8 mouse cellular contexts compared by ENCODE assay signal in the genomic region with DNA sequence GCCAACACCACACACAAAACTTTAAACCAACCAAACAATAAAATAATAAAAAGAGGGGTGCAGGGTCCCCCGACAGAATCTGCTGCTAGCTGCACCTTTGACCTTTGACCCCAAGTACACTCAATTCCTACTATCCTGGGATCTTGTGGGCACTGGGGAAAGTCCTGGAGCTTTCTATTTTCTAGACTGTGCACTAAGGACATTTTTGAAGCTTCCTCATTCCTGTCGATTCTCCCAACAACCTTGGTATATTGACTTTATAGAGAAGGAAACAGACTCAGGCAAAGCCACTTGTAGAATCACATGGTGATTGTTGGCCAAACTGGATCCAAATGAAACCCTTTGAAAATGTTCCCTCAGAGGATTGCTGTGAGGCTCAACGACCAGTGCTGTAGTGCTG. TPM values are rescaled to one million over a fixed set of nuclear protein-coding genes. Genes with fewer than 3 reads are reported as not detected.
A peak's percentile ranks its signal among the peaks of the same experiment; 100 is the strongest.
DNase-seq lines count a peak whose midpoint lies in the region; ATAC-seq and TF ChIP-seq lines count a peak whose summit lies in the region.

No protein-coding gene starts in this region.

- H3K27ac ChIP-seq in heart, embryonic 16.5 days (ENCODE audit: low read length) = peak overlapping the region; percentile 99
- peak overlapping the region; percentile 85 for H3K27ac ChIP-seq in MEL (ENCODE audit: control insufficient read depth, low read depth, low read length)
- peak overlapping the region; percentile 97 for H3K27ac ChIP-seq in hindbrain, embryonic 10.5 days
- H3K27ac ChIP-seq in midbrain, embryonic 11.5 days (ENCODE audit: low read depth, low read length) = peak overlapping the region; percentile 95

- TF ChIP-seq EP300 in MEL (IDR thresholded peaks at IDR 0.05; ENCODE audit: low read depth in 1 of 2, low read length in 2 of 2) = no peak

- 0 out of 2 replicates have a peak, but pooled peaks cover 2% of the 10 kb centered on the region for H3K9me3 ChIP-seq in heart, embryonic 16.5 days (replicated peaks; ENCODE audit: control insufficient read depth, low read length)
- H3K9me3 ChIP-seq in MEL (replicated peaks; ENCODE audit: insufficient read depth, low read length) = no peaks in the 10 kb centered on the region
- H3K9me3 ChIP-seq in hindbrain, embryonic 10.5 days = peaks cover 4% of the 10 kb centered on the region; the same call in 1 of the 2 replicates
- no peaks in the 10 kb centered on the region for H3K9me3 ChIP-seq in midbrain, embryonic 11.5 days (ENCODE audit: control insufficient read depth, low read length)

- ATAC-seq in heart, embryonic 16.5 days (replicated peaks; ENCODE audit: extremely low read depth, insufficient read depth, low FRiP score) = no peak
- no peak for ATAC-seq in midbrain, embryonic 11.5 days (ENCODE audit: low FRiP score)

- no peak for DNase-seq in heart, postnatal 4 days
- peak; percentile 44 for DNase-seq in MEL (ENCODE audit: low read depth, low spot score)
- no peak for DNase-seq in hindbrain, embryonic 10.5 days (ENCODE audit: low spot score)
- no peak for DNase-seq in midbrain, embryonic 11.5 days (ENCODE audit: low spot score, missing footprints)
- no peak for DNase-seq in urinary bladder, postnatal 4 days (ENCODE audit: low spot score in 2 of 2)
- DNase-seq in adrenal gland, postnatal 4 days (ENCODE audit: low spot score in 2 of 2) = no peak
- DNase-seq in urinary bladder, postnatal 36 days (ENCODE audit: low spot score in 2 of 2) = no peak

- 63% methylated on average over 3 of the region's 3 CpGs for WGBS in heart, embryonic 16.5 days
- WGBS in hindbrain, embryonic 10.5 days = 62% methylated on average over 3 of the region's 3 CpGs
- WGBS in midbrain, embryonic 11.5 days = 62% methylated on average over 3 of the region's 3 CpGs

- TF ChIP-seq POLR2A in MEL (IDR thresholded peaks at IDR 0.05; ENCODE audit: control insufficient read depth in 1 of 2, insufficient read depth in 1 of 2, low read depth in 1 of 2, low read length in 2 of 2, poor library complexity in 1 of 2) = no peak

- no peak for TF ChIP-seq RAD21 in MEL (IDR thresholded peaks at IDR 0.05; ENCODE audit: low read depth, low read length)

- H3K4me2 ChIP-seq in heart, embryonic 16.5 days (ENCODE audit: low read depth, low read length) = peak overlapping the region; percentile 84
- H3K4me2 ChIP-seq in midbrain, embryonic 11.5 days = peak overlapping the region; percentile 54

- H3K79me2 ChIP-seq in MEL (ENCODE audit: control insufficient read depth, insufficient read depth, low read length, poor library complexity) = peaks cover 9% of the 10 kb centered on the region

- H3K36me3 ChIP-seq in heart, embryonic 16.5 days (ENCODE audit: control insufficient read depth, insufficient read depth) = peaks cover 19% of the 10 kb centered on the region
- H3K36me3 ChIP-seq in MEL (ENCODE audit: control insufficient read depth in 1 of 2, insufficient read depth in 2 of 2, low read length in 2 of 2) = peaks cover 0 to 18% of the 10 kb centered on the region in 2 experiments; a peak in 2 of 4 replicates
- H3K36me3 ChIP-seq in hindbrain, embryonic 10.5 days = peaks cover 35% of the 10 kb centered on the region
- peaks cover 13% of the 10 kb centered on the region for H3K36me3 ChIP-seq in midbrain, embryonic 11.5 days (ENCODE audit: control insufficient read depth, insufficient read depth, low read length)

- peak overlapping the region; percentile 78 for H3K9ac ChIP-seq in heart, embryonic 16.5 days (ENCODE audit: low read length)
- peak overlapping the region; percentile 75 for H3K9ac ChIP-seq in MEL (ENCODE audit: control insufficient read depth, low read depth, low read length, poor library complexity, severe bottlenecking)
- H3K9ac ChIP-seq in midbrain, embryonic 11.5 days (ENCODE audit: low read length) = peak overlapping the region; percentile 83; the same call in 1 of the 2 replicates

- no peak for TF ChIP-seq CTCF in MEL (IDR thresholded peaks at IDR 0.05 in 2 of 3, conservative IDR thresholded peaks at IDR 0.05 in 1 of 3; ENCODE audit: control insufficient read depth in 1 of 3, insufficient read depth in 1 of 3, low read depth in 2 of 3, low read length in 3 of 3, poor library complexity in 1 of 3, severe bottlenecking in 1 of 3)

- peak overlapping the region; percentile 88 for H3K4me3 ChIP-seq in heart, embryonic 16.5 days (ENCODE audit: low read length)
- peak overlapping the region; percentile 60 to 88 for H3K4me3 ChIP-seq in MEL (ENCODE audit: control insufficient read depth in 1 of 2, insufficient read depth in 1 of 2, low read depth in 2 of 2, low read length in 2 of 2)
- peak overlapping the region; percentile 65 for H3K4me3 ChIP-seq in hindbrain, embryonic 10.5 days
- H3K4me3 ChIP-seq in midbrain, embryonic 11.5 days (ENCODE audit: low read depth, low read length) = peak overlapping the region; percentile 65

- peaks cover 11% of the 10 kb centered on the region for H3K4me1 ChIP-seq in heart, embryonic 16.5 days (ENCODE audit: control insufficient read depth, insufficient read depth, low read length)
- peaks cover 5 to 14% of the 10 kb centered on the region in 2 experiments; a peak in 3 of 4 replicates for H3K4me1 ChIP-seq in MEL (ENCODE audit: control insufficient read depth in 1 of 2, insufficient read depth in 2 of 2, low read length in 2 of 2)
- H3K4me1 ChIP-seq in hindbrain, embryonic 10.5 days (replicated peaks) = peaks cover 26% of the 10 kb centered on the region
- H3K4me1 ChIP-seq in midbrain, embryonic 11.5 days (ENCODE audit: control insufficient read depth, insufficient read depth, low read length) = peaks cover 1% of the 10 kb centered on the region; the same call in 1 of the 2 replicates

- no peaks in the 10 kb centered on the region for H3K27me3 ChIP-seq in heart, embryonic 16.5 days (ENCODE audit: control insufficient read depth, insufficient read depth, low read length)
- no peaks in the 10 kb centered on the region for H3K27me3 ChIP-seq in MEL (ENCODE audit: control insufficient read depth in 1 of 2, insufficient read depth in 2 of 2, low read length in 2 of 2)
- no peaks in the 10 kb centered on the region for H3K27me3 ChIP-seq in hindbrain, embryonic 10.5 days (ENCODE audit: insufficient read depth, poor library complexity, severe bottlenecking)
- no peaks in the 10 kb centered on the region for H3K27me3 ChIP-seq in midbrain, embryonic 11.5 days (ENCODE audit: control insufficient read depth, insufficient read depth, low read length)

TF ChIP-seq in MEL, 35 proteins besides CTCF, POLR2A, EP300 and RAD21 (continues in another document):
- no peak for TF ChIP-seq SIN3A (IDR thresholded peaks at IDR 0.05; ENCODE audit: low read length)

RNA-seq across cellular contexts. Expression of gene Gm44973, which starts 0.8 kb away (rescaled TPM):
- polyA plus RNA-seq in heart, embryonic 16.5 days (2015; fragmentation: Nextera tagmentation; extraction: Ambion mirVana) = 0.95 TPM in 1 of 2 replicates, not detected in the other
- total RNA-seq in heart, postnatal 4 days (2021) = not detected
- total RNA-seq in MEL (2012; rRNA removed) = not detected in 2 replicates
- polyA plus RNA-seq in MEL (2012; ENCODE audit: insufficient read depth in 1 of 2, insufficient read length in 2 of 2, low read depth in 1 of 2, low replicate concordance in 2 of 2, missing spikeins in 1 of 2) = 1 to 10 TPM in 1 of 2 experiments, not detected in 1; 7.9 TPM
- 0.46 TPM in 1 of 2 replicates, not detected in the other for polyA plus RNA-seq in hindbrain, embryonic 10.5 days (2016; fragmentation: Nextera tagmentation; extraction: Ambion mirVana)
- 0.34 TPM in 1 of 2 replicates, not detected in the other for polyA plus RNA-seq in midbrain, embryonic 11.5 days (2014; fragmentation: Nextera tagmentation; extraction: Ambion mirVana)
- not detected for total RNA-seq in adrenal gland, postnatal 4 days (2021)

RNA-seq across cellular contexts. Expression of gene Fiz1, which starts 1.6 kb away (rescaled TPM):
- polyA plus RNA-seq in heart, embryonic 16.5 days (2015; fragmentation: Nextera tagmentation; extraction: Ambion mirVana) = 25.6 and 26.2 TPM in 2 replicates
- 10 to 100 TPM; 26.4 to 26.9 TPM for total RNA-seq in heart, postnatal 4 days (2021)
- 27.5 and 28.1 TPM in 2 replicates for total RNA-seq in MEL (2012; rRNA removed)
- polyA plus RNA-seq in MEL (2012; ENCODE audit: insufficient read depth in 1 of 2, insufficient read length in 2 of 2, low read depth in 1 of 2, low replicate concordance in 2 of 2, missing spikeins in 1 of 2) = 10 to 100 TPM in 1 of 2 experiments, not detected in 1; 56.5 TPM
- 55.2 and 65.1 TPM in 2 replicates for polyA plus RNA-seq in hindbrain, embryonic 10.5 days (2016; fragmentation: Nextera tagmentation; extraction: Ambion mirVana)
- 42.4 and 49.4 TPM in 2 replicates for polyA plus RNA-seq in midbrain, embryonic 11.5 days (2014; fragmentation: Nextera tagmentation; extraction: Ambion mirVana)
- 10 to 100 TPM; 39.6 to 40.5 TPM for total RNA-seq in adrenal gland, postnatal 4 days (2021)

RNA-seq across cellular contexts. Expression of gene Zfp524, which starts 1.8 kb away (rescaled TPM):
- polyA plus RNA-seq in heart, embryonic 16.5 days (2015; fragmentation: Nextera tagmentation; extraction: Ambion mirVana) = 14.1 and 15.1 TPM in 2 replicates
- 1 to 10 TPM; 6.0 to 6.4 TPM for total RNA-seq in heart, postnatal 4 days (2021)
- 9.2 and 9.4 TPM in 2 replicates for total RNA-seq in MEL (2012; rRNA removed)
- 10 to 100 TPM in 1 of 2 experiments, not detected in 1; 12.7 TPM for polyA plus RNA-seq in MEL (2012; ENCODE audit: insufficient read depth in 1 of 2, insufficient read length in 2 of 2, low read depth in 1 of 2, low replicate concordance in 2 of 2, missing spikeins in 1 of 2)
- 9.7 and 9.9 TPM in 2 replicates for polyA plus RNA-seq in hindbrain, embryonic 10.5 days (2016; fragmentation: Nextera tagmentation; extraction: Ambion mirVana)
- 7.6 and 9.2 TPM in 2 replicates for polyA plus RNA-seq in midbrain, embryonic 11.5 days (2014; fragmentation: Nextera tagmentation; extraction: Ambion mirVana)
- total RNA-seq in adrenal gland, postnatal 4 days (2021) = 10 to 100 TPM; 10.6 to 11.1 TPM

RNA-seq across cellular contexts. Expression of gene Zfp865, which starts 4.1 kb away (rescaled TPM):
- 3.9 and 4.0 TPM in 2 replicates for polyA plus RNA-seq in heart, embryonic 16.5 days (2015; fragmentation: Nextera tagmentation; extraction: Ambion mirVana)
- total RNA-seq in heart, postnatal 4 days (2021) = 10 to 100 TPM; 26.0 to 26.6 TPM
- 12.2 and 12.7 TPM in 2 replicates for total RNA-seq in MEL (2012; rRNA removed)
- polyA plus RNA-seq in MEL (2012; ENCODE audit: insufficient read depth in 1 of 2, insufficient read length in 2 of 2, low read depth in 1 of 2, low replicate concordance in 2 of 2, missing spikeins in 1 of 2) = 10 to 100 TPM in 1 of 2 experiments, not detected in 1; 34.6 TPM
- polyA plus RNA-seq in hindbrain, embryonic 10.5 days (2016; fragmentation: Nextera tagmentation; extraction: Ambion mirVana) = 6.5 and 9.0 TPM in 2 replicates
- 4.8 and 5.1 TPM in 2 replicates for polyA plus RNA-seq in midbrain, embryonic 11.5 days (2014; fragmentation: Nextera tagmentation; extraction: Ambion mirVana)
- total RNA-seq in adrenal gland, postnatal 4 days (2021) = 10 to 100 TPM; 40.1 to 41.8 TPM

RNA-seq across cellular contexts. Expression of gene Ccdc106, which starts 4.3 kb away (rescaled TPM):
- polyA plus RNA-seq in heart, embryonic 16.5 days (2015; fragmentation: Nextera tagmentation; extraction: Ambion mirVana) = 1.5 and 2.3 TPM in 2 replicates
- total RNA-seq in heart, postnatal 4 days (2021) = under 1 TPM in 1 of 2 experiments, not detected in 1; 0.61 TPM
- total RNA-seq in MEL (2012; rRNA removed) = 0.39 and 0.50 TPM in 2 replicates
- polyA plus RNA-seq in MEL (2012; ENCODE audit: insufficient read depth in 1 of 2, insufficient read length in 2 of 2, low read depth in 1 of 2, low replicate concordance in 2 of 2, missing spikeins in 1 of 2) = under 1 TPM in 1 of 2 experiments, not detected in 1; 0.82 TPM
- polyA plus RNA-seq in hindbrain, embryonic 10.5 days (2016; fragmentation: Nextera tagmentation; extraction: Ambion mirVana) = 5.4 and 7.9 TPM in 2 replicates
- 4.0 and 5.0 TPM in 2 replicates for polyA plus RNA-seq in midbrain, embryonic 11.5 days (2014; fragmentation: Nextera tagmentation; extraction: Ambion mirVana)
- 1 to 10 TPM; 2.7 to 4.4 TPM for total RNA-seq in adrenal gland, postnatal 4 days (2021)
